Mouse (Mus musculus) E14TG2a.4 (cell line): ENCODE measurements around the gene Cd164.

Source experiments
- CTCF ChIP-seq: conservative IDR thresholded peaks from 2 replicates; pipeline ENCODE4 v1.5.1; 2014; ENCODE audit warnings: low read length
- NANOG ChIP-seq: IDR thresholded peaks from 2 replicates; pipeline ENCODE4 v1.6.1; 2014; ENCODE audit warnings: borderline replicate concordance, low read length, mixed read lengths
- POU5F1 ChIP-seq: IDR thresholded peaks from 2 replicates; pipeline ENCODE4 v1.6.1; 2014; ENCODE audit warnings: low read length, borderline replicate concordance

DNA sequence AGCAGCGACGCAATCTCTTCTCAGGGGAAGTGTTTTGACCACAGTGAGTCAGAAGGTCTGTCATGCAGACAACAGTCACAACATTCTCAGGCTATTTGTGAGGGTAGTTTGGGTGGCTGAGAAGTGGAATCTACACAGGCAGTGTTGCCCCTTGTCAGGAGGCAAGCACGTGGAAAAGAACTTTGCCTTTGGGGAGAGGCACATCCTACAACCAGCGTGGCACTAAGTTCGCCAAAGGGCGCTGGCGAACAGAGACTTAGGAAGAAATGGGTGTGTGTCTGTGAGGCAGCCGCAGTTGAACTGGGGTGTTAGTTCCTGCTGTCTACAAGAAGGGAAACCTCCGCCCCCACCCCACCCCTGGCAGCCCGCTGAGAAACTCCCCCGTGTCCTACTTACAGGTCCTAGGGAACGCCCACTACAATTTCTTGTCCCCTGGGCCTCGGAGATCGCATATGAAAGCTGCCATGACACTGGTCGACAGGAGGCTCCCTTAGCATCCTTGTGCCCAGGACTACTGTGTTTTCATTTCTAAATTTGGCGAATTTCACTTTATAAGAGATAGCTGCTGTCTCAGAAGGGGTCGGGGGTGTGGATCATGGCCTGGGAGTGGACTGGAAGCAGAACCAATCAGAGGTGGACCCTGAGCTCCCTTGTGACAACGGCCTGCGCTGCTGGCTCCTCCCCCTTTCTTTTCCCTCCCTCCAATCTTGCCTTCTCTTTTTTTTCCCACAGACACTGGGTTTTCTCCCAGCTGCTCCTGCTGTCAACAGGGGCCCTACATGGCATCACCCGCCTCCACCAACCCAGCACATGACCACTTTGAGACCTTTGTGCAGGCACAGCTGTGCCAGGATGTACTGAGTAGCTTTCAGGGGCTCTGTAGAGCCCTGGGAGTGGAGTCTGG is 41.7 kb upstream of the Cd164 start:
- TF ChIP-seq CTCF, result no peak
- no peak for TF ChIP-seq NANOG
- no peak for TF ChIP-seq POU5F1
